Mouse (Mus musculus): Measurements from ENCODE around the gene S1pr3. TPM values are rescaled to one million over a fixed set of nuclear protein-coding genes. Genes with fewer than 3 reads are reported as not detected.

The S1pr3 gene
- polyA plus RNA-seq, 2 experiments, result 0.56 to 0.76 TPM

- TF ChIP-seq CTCF (IDR thresholded peaks at IDR 0.05; ENCODE audit: low read depth), result no peak
- no peak for TF ChIP-seq EP300 (IDR thresholded peaks at IDR 0.05; ENCODE audit: low read depth)
- no peak overlapping the region for H3K4me2 ChIP-seq (ENCODE audit: low read depth)
- 56% methylated on average over 9 of the region's 9 CpGs for whole genome bisulfite sequencing (ENCODE audit: insufficient replicate concordance)
Measured at GRCm38 (mm10) chr13:51423647-51424046, 15.2 kb downstream of the S1pr3 start.

GRCm38 (mm10) chr13:51424647-51425046, 16.2 kb downstream of the S1pr3 start:
- 18% methylated on average over 5 of the region's 5 CpGs for WGBS (ENCODE audit: insufficient replicate concordance)
- Histone ChIP-seq H3K9me3 (ENCODE audit: control insufficient read depth, low read length) (no peaks in the 10 kb centered on the region), H3K27ac (no peak overlapping the region), H3K36me3 (replicated peaks; ENCODE audit: control insufficient read depth, insufficient read depth, low read depth) (no peaks in the 10 kb centered on the region), H3K4me2 (ENCODE audit: low read depth) (no peak overlapping the region), H3K4me1 (replicated peaks; ENCODE audit: control insufficient read depth in 2 of 2, insufficient read depth in 2 of 2, low read length in 1 of 2) (no peaks in the 10 kb centered on the region), H3K27me3 (ENCODE audit: control insufficient read depth, insufficient read depth, low read length) (no peaks in the 10 kb centered on the region), H3K4me3 (ENCODE audit: insufficient read depth in 1 of 2, low read depth in 2 of 2, low read length in 2 of 2) (no peak overlapping the region), H3K9ac (replicated peaks) (no peak overlapping the region)
- TF ChIP-seq EP300 (IDR thresholded peaks at IDR 0.05; ENCODE audit: low read depth), result no peak
- TF ChIP-seq CTCF (IDR thresholded peaks at IDR 0.05; ENCODE audit: low read depth), result peak; percentile 74
- DNase-seq (ENCODE audit: low read depth in 3 of 3, low spot score in 3 of 3) (no peak), ATAC-seq (ENCODE audit: insufficient read depth) (no peak)

More at GRCm38 (mm10) chr13:51423647-51424046, 15.2 kb downstream of the S1pr3 start:
- H3K4me1 ChIP-seq (replicated peaks; ENCODE audit: control insufficient read depth in 2 of 2, insufficient read depth in 2 of 2, low read length in 1 of 2), result 0 out of 4 replicates have a peak, but pooled peaks cover 0 to 2% of the 10 kb centered on the region in 2 experiments
- no peaks in the 10 kb centered on the region for H3K27me3 ChIP-seq (ENCODE audit: control insufficient read depth, insufficient read depth, low read length)
- H3K9me3 ChIP-seq (ENCODE audit: control insufficient read depth, low read length), result no peaks in the 10 kb centered on the region
- no peak overlapping the region for H3K9ac ChIP-seq (replicated peaks)
- no peak overlapping the region for H3K27ac ChIP-seq
- no peak for DNase-seq (ENCODE audit: low read depth in 3 of 3, low spot score in 3 of 3)
- ATAC-seq (ENCODE audit: insufficient read depth), result no peak
- H3K36me3 ChIP-seq (replicated peaks; ENCODE audit: control insufficient read depth, insufficient read depth, low read depth), result no peaks in the 10 kb centered on the region
- H3K4me3 ChIP-seq (ENCODE audit: insufficient read depth in 1 of 2, low read depth in 2 of 2, low read length in 2 of 2), result no peak overlapping the region

GRCm38 (mm10) chr13:51425662-51426443, 17.4 kb downstream of the S1pr3 start:
- ATAC-seq (ENCODE audit: insufficient read depth), result no peak
- H3K36me3 ChIP-seq (replicated peaks; ENCODE audit: control insufficient read depth, insufficient read depth, low read depth), result no peaks in the 10 kb centered on the region
- 60% methylated on average over 4 of the region's 4 CpGs for WGBS (ENCODE audit: insufficient replicate concordance)
- no peak overlapping the region for H3K27ac ChIP-seq
- H3K9ac ChIP-seq (replicated peaks), result no peak overlapping the region
- H3K4me1 ChIP-seq (replicated peaks; ENCODE audit: control insufficient read depth in 2 of 2, insufficient read depth in 2 of 2, low read length in 1 of 2), result no peaks in the 10 kb centered on the region
- no peak for DNase-seq (ENCODE audit: low read depth in 3 of 3, low spot score in 3 of 3)
- H3K4me3 ChIP-seq (ENCODE audit: insufficient read depth in 1 of 2, low read depth in 2 of 2, low read length in 2 of 2), result no peak overlapping the region
- no peaks in the 10 kb centered on the region for H3K9me3 ChIP-seq (ENCODE audit: control insufficient read depth, low read length)
- H3K4me2 ChIP-seq (ENCODE audit: low read depth), result no peak overlapping the region
- H3K27me3 ChIP-seq (ENCODE audit: control insufficient read depth, insufficient read depth, low read length), result no peaks in the 10 kb centered on the region
- TF ChIP-seq CTCF (IDR thresholded peaks at IDR 0.05; ENCODE audit: low read depth) (no peak), EP300 (IDR thresholded peaks at IDR 0.05; ENCODE audit: low read depth) (no peak)

GRCm38 (mm10) chr13:51433371-51433770, 24.9 kb downstream of the S1pr3 start:
- Histone ChIP-seq H3K9ac (replicated peaks) (no peak overlapping the region), H3K27ac (no peak overlapping the region), H3K4me2 (ENCODE audit: low read depth) (no peak overlapping the region), H3K4me3 (ENCODE audit: insufficient read depth in 1 of 2, low read depth in 2 of 2, low read length in 2 of 2) (no peak overlapping the region), H3K9me3 (ENCODE audit: control insufficient read depth, low read length) (no peaks in the 10 kb centered on the region), H3K36me3 (replicated peaks; ENCODE audit: control insufficient read depth, insufficient read depth, low read depth) (no peaks in the 10 kb centered on the region), H3K4me1 (replicated peaks; ENCODE audit: control insufficient read depth in 2 of 2, insufficient read depth in 2 of 2, low read length in 1 of 2) (no peaks in the 10 kb centered on the region), H3K27me3 (ENCODE audit: control insufficient read depth, insufficient read depth, low read length) (no peaks in the 10 kb centered on the region)
- ATAC-seq (ENCODE audit: insufficient read depth) (no peak), DNase-seq (ENCODE audit: low read depth in 3 of 3, low spot score in 3 of 3) (no peak)
- WGBS (ENCODE audit: insufficient replicate concordance), result 36% methylated on average over 3 of the region's 3 CpGs
- TF ChIP-seq CTCF (IDR thresholded peaks at IDR 0.05; ENCODE audit: low read depth), result no peak

GRCm38 (mm10) chr13:51434460-51434859, 26.0 kb downstream of the S1pr3 start:
- no peaks in the 10 kb centered on the region for H3K36me3 ChIP-seq (replicated peaks; ENCODE audit: control insufficient read depth, insufficient read depth, low read depth)
- DNase-seq (ENCODE audit: low read depth in 3 of 3, low spot score in 3 of 3) (no peak), ATAC-seq (ENCODE audit: insufficient read depth) (no peak)
- no peaks in the 10 kb centered on the region for H3K4me1 ChIP-seq (replicated peaks; ENCODE audit: control insufficient read depth in 2 of 2, insufficient read depth in 2 of 2, low read length in 1 of 2)
- no peak overlapping the region for H3K4me2 ChIP-seq (ENCODE audit: low read depth)
- no peaks in the 10 kb centered on the region for H3K27me3 ChIP-seq (ENCODE audit: control insufficient read depth, insufficient read depth, low read length)
- 31% methylated on average over 2 of the region's 2 CpGs for WGBS (ENCODE audit: insufficient replicate concordance)
- H3K4me3 ChIP-seq (ENCODE audit: insufficient read depth in 1 of 2, low read depth in 2 of 2, low read length in 2 of 2), result no peak overlapping the region
- peak; percentile 42 for TF ChIP-seq CTCF (IDR thresholded peaks at IDR 0.05; ENCODE audit: low read depth)
- no peak for TF ChIP-seq EP300 (IDR thresholded peaks at IDR 0.05; ENCODE audit: low read depth)
- H3K9ac ChIP-seq (replicated peaks), result no peak overlapping the region
- H3K9me3 ChIP-seq (ENCODE audit: control insufficient read depth, low read length), result no peaks in the 10 kb centered on the region
- no peak overlapping the region for H3K27ac ChIP-seq
